ENCODE assay signal across 12 mouse cellular contexts in genomic region chr3:53145946-53146345, GRCm38 (mm10).
"Had no signal": no experiment of that assay in that cellular context is flagged by ENCODE, and none has a peak within 500 bp of the region (broad histone marks: within the 10 kb centered on the region; RNA-seq: fewer than 3 reads in every experiment).

No protein-coding gene starts in this region.

- DNase-seq: retina, postnatal 1 day; right cerebral cortex, adult 18-20 months; right cerebral cortex, postnatal 14 days; right cerebral cortex, postnatal 25 days; right cerebral cortex, postnatal 4 days; spleen, adult 18-20 months; thymus, adult 18-20 months; thymus, adult 2 months; thymus, postnatal 14 days; thymus, postnatal 25 days; thymus, postnatal 36 days; thymus, postnatal 4 days had no signal
